Mouse (Mus musculus): ENCODE measurements at regions not wholly inside any gene's neighbourhood (a gene's known extent, or its start where the extent isn't known, plus 50 kb on each side); places are given as distances from the start of the nearest gene placed in this dataset.

DNA sequence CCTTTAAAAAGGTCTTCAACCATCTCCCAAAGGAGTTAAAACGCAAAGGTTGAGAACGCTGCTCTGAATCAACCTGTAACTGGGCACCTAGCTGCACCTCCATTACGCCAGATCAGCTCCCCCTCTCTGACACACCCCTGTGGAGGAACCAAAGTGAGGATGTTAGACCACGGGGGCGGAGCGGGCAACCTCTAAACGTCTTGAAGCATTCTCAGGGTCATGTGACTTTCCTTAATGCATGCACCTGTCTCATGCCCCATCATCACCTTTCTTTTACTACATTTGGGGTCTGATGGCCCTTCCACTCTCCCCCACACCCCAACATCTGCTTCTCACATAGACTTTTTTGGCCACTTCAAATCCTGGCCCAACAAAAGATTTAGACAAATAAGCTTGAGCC, 77.9 kb upstream of the Med13l start:
- TF ChIP-seq POLR2A (IDR thresholded peaks at IDR 0.05; ENCODE audit: borderline replicate concordance, control insufficient read depth, low read depth, low read length): no peak
- TF ChIP-seq CTCF (IDR thresholded peaks at IDR 0.05; ENCODE audit: control insufficient read depth, insufficient read depth, low read length): no peak

Measured in bone marrow, adult 2 months (tissue).